In the genomic region with DNA sequence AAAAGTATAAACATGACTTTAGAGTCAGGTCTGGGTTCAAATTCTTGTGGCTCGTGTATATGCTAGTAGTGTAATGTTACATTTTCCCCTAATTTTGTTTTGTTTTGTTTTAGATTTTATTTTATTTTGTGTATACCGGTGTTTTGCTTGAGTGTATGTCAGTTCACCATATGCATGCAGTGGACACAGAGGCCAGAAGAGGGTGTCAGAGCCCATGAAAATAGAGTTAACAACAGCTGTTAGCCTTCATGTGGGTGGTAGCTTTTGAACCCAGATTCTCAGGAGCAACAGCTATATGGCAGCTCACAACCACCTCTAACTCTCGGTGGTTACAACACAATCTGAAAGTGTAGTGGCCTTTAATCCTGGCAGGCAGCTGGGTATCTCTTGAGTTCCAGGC, we compare ENCODE assay signal across 16 mouse cellular contexts.
DNase-seq lines count a peak whose midpoint lies in the region; ATAC-seq and TF ChIP-seq lines count a peak whose summit lies in the region.
"Had no signal": no experiment of that assay in that cellular context is flagged by ENCODE, and none has a peak within 500 bp of the region (broad histone marks: within the 10 kb centered on the region; RNA-seq: fewer than 3 reads in every experiment).

No protein-coding gene starts in this region.

- 90% methylated on average over 3 of the region's 3 CpGs for WGBS in hindbrain, postnatal 0 days
- 86% methylated on average over 3 of the region's 3 CpGs for WGBS in hindbrain, embryonic 14.5 days
- 74% methylated on average over 3 of the region's 3 CpGs for WGBS in lung, adult 2 months

- no peak for TF ChIP-seq POLR2A in lung, adult 2 months (IDR thresholded peaks at IDR 0.05; ENCODE audit: borderline replicate concordance, extremely low read depth, low read depth, low read length)
- no peak for TF ChIP-seq POLR2A in MEL (IDR thresholded peaks at IDR 0.05; ENCODE audit: control insufficient read depth in 1 of 2, insufficient read depth in 1 of 2, low read depth in 1 of 2, low read length in 2 of 2, poor library complexity in 1 of 2)

- no peak overlapping the region for H3K4me2 ChIP-seq in hindbrain, postnatal 0 days (ENCODE audit: low read depth, low read length)
- no peak overlapping the region for H3K4me2 ChIP-seq in hindbrain, embryonic 14.5 days (replicated peaks)
- H3K4me2 ChIP-seq: embryonic facial prominence, embryonic 12.5 days; hindbrain, embryonic 15.5 days; liver, embryonic 15.5 days; neural tube, embryonic 13.5 days had no signal

- no peak for TF ChIP-seq EP300 in MEL (IDR thresholded peaks at IDR 0.05; ENCODE audit: low read depth in 1 of 2, low read length in 2 of 2)

- 0 out of 2 replicates have a peak, but pooled peaks have one; percentile 16 for TF ChIP-seq CTCF in hindbrain, postnatal 0 days (IDR thresholded peaks at IDR 0.05; ENCODE audit: low read depth)
- TF ChIP-seq CTCF in lung, adult 2 months (IDR thresholded peaks at IDR 0.05; ENCODE audit: insufficient read depth, low read length) = 0 out of 2 replicates have a peak, but pooled peaks have one; percentile 11
- TF ChIP-seq CTCF in MEL (IDR thresholded peaks at IDR 0.05 in 2 of 3, conservative IDR thresholded peaks at IDR 0.05 in 1 of 3; ENCODE audit: control insufficient read depth in 1 of 3, insufficient read depth in 1 of 3, low read depth in 2 of 3, low read length in 3 of 3, poor library complexity in 1 of 3, severe bottlenecking in 1 of 3) = peak in 1 of 3 experiments; percentile 23; a peak in 1 of 6 replicates

- H3K36me3 ChIP-seq in hindbrain, postnatal 0 days (ENCODE audit: insufficient read depth, low read length) = no peaks in the 10 kb centered on the region
- H3K36me3 ChIP-seq in hindbrain, embryonic 14.5 days (replicated peaks; ENCODE audit: control insufficient read depth, insufficient read depth) = no peaks in the 10 kb centered on the region
- peaks cover 0 to 7% of the 10 kb centered on the region in 2 experiments; a peak in 2 of 4 replicates for H3K36me3 ChIP-seq in MEL (ENCODE audit: control insufficient read depth in 1 of 2, insufficient read depth in 2 of 2, low read length in 2 of 2)
- no peaks in the 10 kb centered on the region for H3K36me3 ChIP-seq in splenic B cell, adult 2 months (ENCODE audit: control insufficient read depth, insufficient read depth, low read length, poor library complexity, severe bottlenecking)
- H3K36me3 ChIP-seq: embryonic facial prominence, embryonic 12.5 days; hindbrain, embryonic 15.5 days; liver, embryonic 15.5 days; neural tube, embryonic 13.5 days had no signal

- DNase-seq in hindbrain, postnatal 0 days (ENCODE audit: low spot score) = no peak
- no peak for DNase-seq in hindbrain, embryonic 14.5 days (ENCODE audit: low spot score)
- no peak for DNase-seq in lung, adult 2 months
- no peak for DNase-seq in lung, postnatal 10 days
- DNase-seq in MEL (ENCODE audit: low read depth, low spot score) = no peak
- DNase-seq in splenic B cell, adult 2 months (ENCODE audit: low read depth, low spot score) = peak; percentile 56
- no peak for DNase-seq in right cerebral cortex, postnatal 14 days
- DNase-seq: cerebellum, adult 11 months; cerebellum, postnatal 36 days; right cerebral cortex, postnatal 4 days; thymus, adult 18-20 months had no signal

- no peak for ATAC-seq in hindbrain, postnatal 0 days
- no peak for ATAC-seq in hindbrain, embryonic 14.5 days (ENCODE audit: low FRiP score)
- ATAC-seq: midbrain, embryonic 16.5 days had no signal

- H3K4me3 ChIP-seq in hindbrain, postnatal 0 days (ENCODE audit: low read length) = no peak overlapping the region
- no peak overlapping the region for H3K4me3 ChIP-seq in hindbrain, embryonic 14.5 days (replicated peaks; ENCODE audit: low read length)
- no peak overlapping the region for H3K4me3 ChIP-seq in lung, adult 2 months (replicated peaks; ENCODE audit: extremely low read depth, low read depth, low read length)
- H3K4me3 ChIP-seq in MEL (ENCODE audit: control insufficient read depth in 1 of 2, insufficient read depth in 1 of 2, low read depth in 2 of 2, low read length in 2 of 2) = no peak overlapping the region
- H3K4me3 ChIP-seq: embryonic facial prominence, embryonic 12.5 days; hindbrain, embryonic 15.5 days; liver, embryonic 15.5 days; neural tube, embryonic 13.5 days had no signal

- peak; percentile 32 for TF ChIP-seq RAD21 in MEL (IDR thresholded peaks at IDR 0.05; ENCODE audit: low read depth, low read length)

- H3K27ac ChIP-seq in hindbrain, postnatal 0 days = no peak overlapping the region
- no peak overlapping the region for H3K27ac ChIP-seq in hindbrain, embryonic 14.5 days
- no peak overlapping the region for H3K27ac ChIP-seq in MEL (ENCODE audit: control insufficient read depth, low read depth, low read length)
- H3K27ac ChIP-seq: embryonic facial prominence, embryonic 12.5 days; hindbrain, embryonic 15.5 days; liver, embryonic 15.5 days; neural tube, embryonic 13.5 days had no signal

- no peaks in the 10 kb centered on the region for H3K9me3 ChIP-seq in hindbrain, postnatal 0 days (ENCODE audit: low read length)
- no peaks in the 10 kb centered on the region for H3K9me3 ChIP-seq in hindbrain, embryonic 14.5 days (ENCODE audit: control insufficient read depth, low read length)
- H3K9me3 ChIP-seq in MEL (replicated peaks; ENCODE audit: insufficient read depth, low read length) = no peaks in the 10 kb centered on the region
- H3K9me3 ChIP-seq: embryonic facial prominence, embryonic 12.5 days; hindbrain, embryonic 15.5 days; liver, embryonic 15.5 days; neural tube, embryonic 13.5 days had no signal

- no peaks in the 10 kb centered on the region for H3K4me1 ChIP-seq in hindbrain, postnatal 0 days (ENCODE audit: insufficient read depth, low read length)
- no peaks in the 10 kb centered on the region; the same call in 1 of the 2 replicates for H3K4me1 ChIP-seq in hindbrain, embryonic 14.5 days (replicated peaks; ENCODE audit: control insufficient read depth, insufficient read depth, low read length)
- peaks cover 18% of the 10 kb centered on the region for H3K4me1 ChIP-seq in lung, adult 2 months (ENCODE audit: control insufficient read depth, insufficient read depth, low read length)
- peaks cover 2 to 5% of the 10 kb centered on the region in 2 experiments; a peak in 2 of 4 replicates for H3K4me1 ChIP-seq in MEL (ENCODE audit: control insufficient read depth in 1 of 2, insufficient read depth in 2 of 2, low read length in 2 of 2)

- H3K79me2 ChIP-seq in MEL (ENCODE audit: control insufficient read depth, insufficient read depth, low read length, poor library complexity) = no peaks in the 10 kb centered on the region

- H3K27me3 ChIP-seq in hindbrain, postnatal 0 days (ENCODE audit: insufficient read depth, low read length) = no peaks in the 10 kb centered on the region
- no peaks in the 10 kb centered on the region for H3K27me3 ChIP-seq in hindbrain, embryonic 14.5 days (ENCODE audit: control insufficient read depth, insufficient read depth, low read length)
- no peaks in the 10 kb centered on the region for H3K27me3 ChIP-seq in MEL (ENCODE audit: control insufficient read depth in 1 of 2, insufficient read depth in 2 of 2, low read length in 2 of 2)
- no peaks in the 10 kb centered on the region; the same call in 1 of the 2 replicates for H3K27me3 ChIP-seq in splenic B cell, adult 2 months (ENCODE audit: control insufficient read depth, insufficient read depth, low read length, poor library complexity, severe bottlenecking)
- H3K27me3 ChIP-seq: embryonic facial prominence, embryonic 12.5 days; hindbrain, embryonic 15.5 days; liver, embryonic 15.5 days; neural tube, embryonic 13.5 days had no signal

- H3K9ac ChIP-seq in hindbrain, postnatal 0 days (replicated peaks; ENCODE audit: low read length) = no peak overlapping the region
- H3K9ac ChIP-seq in hindbrain, embryonic 14.5 days = no peak overlapping the region
- H3K9ac ChIP-seq in MEL (ENCODE audit: control insufficient read depth, low read depth, low read length, poor library complexity, severe bottlenecking) = no peak overlapping the region
- H3K9ac ChIP-seq: embryonic facial prominence, embryonic 12.5 days; hindbrain, embryonic 15.5 days; liver, embryonic 15.5 days; neural tube, embryonic 13.5 days had no signal

TF ChIP-seq in MEL, 35 proteins besides CTCF, POLR2A, EP300 and RAD21:
- TF ChIP-seq SMC3 (IDR thresholded peaks at IDR 0.05; ENCODE audit: low read depth, low read length) (0 out of 2 replicates have a peak, but pooled peaks have one; percentile 13), MAX (IDR thresholded peaks at IDR 0.05; ENCODE audit: low read length) (no peak), GABPA (IDR thresholded peaks at IDR 0.05; ENCODE audit: low read depth, low read length) (no peak), MAFK (IDR thresholded peaks at IDR 0.05; ENCODE audit: borderline replicate concordance, low read depth, low read length) (no peak), SIN3A (IDR thresholded peaks at IDR 0.05; ENCODE audit: low read length) (no peak)
TF ChIP-seq in MEL: peak in this region for 1.
